ENCODE assay signal across 20 mouse cellular contexts in genomic region chr6:84693844-84694243, GRCm38 (mm10).
DNase-seq lines count a peak whose midpoint lies in the region; ATAC-seq and TF ChIP-seq lines count a peak whose summit lies in the region.
"Had no signal": no experiment of that assay in that cellular context is flagged by ENCODE, and none has a peak within 500 bp of the region (broad histone marks: within the 10 kb centered on the region; RNA-seq: fewer than 3 reads in every experiment).

No protein-coding gene starts in this region.

- H3K9me3 ChIP-seq in kidney, postnatal 0 days (replicated peaks; ENCODE audit: low read length): no peaks in the 10 kb centered on the region
- no peaks in the 10 kb centered on the region for H3K9me3 ChIP-seq in midbrain, embryonic 13.5 days
- H3K9me3 ChIP-seq in midbrain, embryonic 16.5 days (replicated peaks; ENCODE audit: control insufficient read depth, low read length, poor library complexity, severe bottlenecking): no peaks in the 10 kb centered on the region
- H3K9me3 ChIP-seq in embryonic facial prominence, embryonic 13.5 days: no peaks in the 10 kb centered on the region
- H3K9me3 ChIP-seq: forebrain, embryonic 12.5 days; heart, embryonic 13.5 days had no signal

- no peak overlapping the region for H3K4me3 ChIP-seq in kidney, postnatal 0 days (replicated peaks; ENCODE audit: low read depth, low read length)
- H3K4me3 ChIP-seq in midbrain, embryonic 13.5 days (replicated peaks): no peak overlapping the region
- no peak overlapping the region for H3K4me3 ChIP-seq in midbrain, embryonic 16.5 days (ENCODE audit: low read depth, low read length)
- no peak overlapping the region for H3K4me3 ChIP-seq in embryonic facial prominence, embryonic 13.5 days
- H3K4me3 ChIP-seq: forebrain, embryonic 12.5 days; heart, adult 2 months; heart, embryonic 13.5 days had no signal

- intact Hi-C loops in left cerebral cortex, postnatal 36 days (cut with DNase I): no loop called here

- H3K4me2 ChIP-seq in kidney, postnatal 0 days (ENCODE audit: low read length): no peak overlapping the region
- no peak overlapping the region for H3K4me2 ChIP-seq in midbrain, embryonic 13.5 days (replicated peaks)
- H3K4me2 ChIP-seq in midbrain, embryonic 16.5 days (ENCODE audit: low read length): no peak overlapping the region
- H3K4me2 ChIP-seq in embryonic facial prominence, embryonic 13.5 days: no peak overlapping the region
- H3K4me2 ChIP-seq: forebrain, embryonic 12.5 days; heart, embryonic 13.5 days; hindbrain, embryonic 14.5 days had no signal

- H3K9ac ChIP-seq in kidney, postnatal 0 days (ENCODE audit: low read depth, low read length): no peak overlapping the region
- H3K9ac ChIP-seq in midbrain, embryonic 13.5 days (replicated peaks): no peak overlapping the region
- H3K9ac ChIP-seq in midbrain, embryonic 16.5 days (ENCODE audit: low read depth, low read length): no peak overlapping the region
- no peak overlapping the region for H3K9ac ChIP-seq in embryonic facial prominence, embryonic 13.5 days
- H3K9ac ChIP-seq: forebrain, embryonic 12.5 days; heart, embryonic 13.5 days; hindbrain, embryonic 14.5 days had no signal

- H3K27ac ChIP-seq in kidney, postnatal 0 days: no peak overlapping the region
- 0 out of 2 replicates have a peak overlapping the region, but pooled peaks have one; percentile 6 for H3K27ac ChIP-seq in midbrain, embryonic 13.5 days
- no peak overlapping the region for H3K27ac ChIP-seq in midbrain, embryonic 16.5 days (ENCODE audit: low read length)
- peak overlapping the region; percentile 48; the same call in 1 of the 2 replicates for H3K27ac ChIP-seq in embryonic facial prominence, embryonic 13.5 days
- H3K27ac ChIP-seq: forebrain, embryonic 12.5 days; heart, adult 2 months; heart, embryonic 13.5 days; hindbrain, embryonic 14.5 days had no signal

- H3K4me1 ChIP-seq in kidney, postnatal 0 days (replicated peaks; ENCODE audit: insufficient read depth, low read length): peaks cover 13% of the 10 kb centered on the region; the same call in 1 of the 2 replicates
- H3K4me1 ChIP-seq in midbrain, embryonic 13.5 days (replicated peaks): peaks cover 27% of the 10 kb centered on the region
- peaks cover 4% of the 10 kb centered on the region; the same call in 1 of the 2 replicates for H3K4me1 ChIP-seq in midbrain, embryonic 16.5 days (ENCODE audit: control insufficient read depth, insufficient read depth, low read length)
- H3K4me1 ChIP-seq in embryonic facial prominence, embryonic 13.5 days: peaks cover 63% of the 10 kb centered on the region

- no peaks in the 10 kb centered on the region for H3K27me3 ChIP-seq in kidney, postnatal 0 days (ENCODE audit: insufficient read depth, low read length)
- H3K27me3 ChIP-seq in midbrain, embryonic 13.5 days: no peaks in the 10 kb centered on the region
- no peaks in the 10 kb centered on the region for H3K27me3 ChIP-seq in midbrain, embryonic 16.5 days (ENCODE audit: control insufficient read depth, insufficient read depth, low read depth, low read length)
- H3K27me3 ChIP-seq in embryonic facial prominence, embryonic 13.5 days: no peaks in the 10 kb centered on the region
- H3K27me3 ChIP-seq: forebrain, embryonic 12.5 days; heart, embryonic 13.5 days had no signal

- no peak for ATAC-seq in kidney, postnatal 0 days (replicated peaks; ENCODE audit: low FRiP score, low read depth)
- ATAC-seq in midbrain, embryonic 13.5 days: no peak
- ATAC-seq in midbrain, embryonic 16.5 days: no peak
- ATAC-seq in embryonic facial prominence, embryonic 13.5 days (ENCODE audit: insufficient number of reproducible peaks, insufficient read depth, low FRiP score, low TSS enrichment, low read depth): 0 out of 2 replicates have a peak, but pooled peaks have one; percentile 26
- ATAC-seq: forebrain, embryonic 16.5 days; inflammation-experienced regulatory T-cells, adult 6 months had no signal

- 27% methylated on average over 4 of the region's 4 CpGs for WGBS in kidney, postnatal 0 days
- 43% methylated on average over 4 of the region's 4 CpGs for WGBS in midbrain, embryonic 13.5 days
- WGBS in midbrain, embryonic 16.5 days: 46% methylated on average over 4 of the region's 4 CpGs
- WGBS in embryonic facial prominence, embryonic 13.5 days: 32% methylated on average over 4 of the region's 4 CpGs

- DNase-seq in heart, adult 11 months: peak; percentile 53
- no peak for DNase-seq in heart, postnatal 4 days
- DNase-seq in kidney, postnatal 0 days (ENCODE audit: low spot score): peak; percentile 43
- no peak for DNase-seq in kidney, adult 9 months
- no peak for DNase-seq in left cerebral cortex, postnatal 36 days (ENCODE audit: low spot score in 2 of 2)
- DNase-seq: adrenal gland, postnatal 10 days; cerebellum, adult 11 months; cerebellum, adult 8-10 months; embryo, embryonic 11 days; gastrocnemius, postnatal 10 days; heart, adult 2 months; heart, postnatal 36 days had no signal

- no peaks in the 10 kb centered on the region for H3K36me3 ChIP-seq in kidney, postnatal 0 days (ENCODE audit: insufficient read depth, low read length)
- H3K36me3 ChIP-seq in midbrain, embryonic 13.5 days: no peaks in the 10 kb centered on the region
- H3K36me3 ChIP-seq in midbrain, embryonic 16.5 days (ENCODE audit: control insufficient read depth, insufficient read depth, low read length): no peaks in the 10 kb centered on the region
- no peaks in the 10 kb centered on the region for H3K36me3 ChIP-seq in embryonic facial prominence, embryonic 13.5 days
- H3K36me3 ChIP-seq: forebrain, embryonic 12.5 days; heart, embryonic 13.5 days had no signal

- TF ChIP-seq CTCF in kidney, postnatal 0 days (IDR thresholded peaks at IDR 0.05; ENCODE audit: low read depth): no peak

Comparison
In these comparisons a context has a peak if more than half of its experiments do, and no peak if none do; other contexts are left out.
1. DNase-seq: peak in heart, adult 11 months (single experiment) and kidney, postnatal 0 days (single experiment); none in heart, postnatal 4 days (single experiment), kidney, adult 9 months (single experiment) and left cerebral cortex, postnatal 36 days (0 of 2).
2. H3K27ac ChIP-seq: peak in midbrain, embryonic 13.5 days (single experiment) and embryonic facial prominence, embryonic 13.5 days (single experiment); none in kidney, postnatal 0 days (single experiment) and midbrain, embryonic 16.5 days (single experiment).